ENCODE assay signal across 10 mouse cellular contexts in the genomic region with DNA sequence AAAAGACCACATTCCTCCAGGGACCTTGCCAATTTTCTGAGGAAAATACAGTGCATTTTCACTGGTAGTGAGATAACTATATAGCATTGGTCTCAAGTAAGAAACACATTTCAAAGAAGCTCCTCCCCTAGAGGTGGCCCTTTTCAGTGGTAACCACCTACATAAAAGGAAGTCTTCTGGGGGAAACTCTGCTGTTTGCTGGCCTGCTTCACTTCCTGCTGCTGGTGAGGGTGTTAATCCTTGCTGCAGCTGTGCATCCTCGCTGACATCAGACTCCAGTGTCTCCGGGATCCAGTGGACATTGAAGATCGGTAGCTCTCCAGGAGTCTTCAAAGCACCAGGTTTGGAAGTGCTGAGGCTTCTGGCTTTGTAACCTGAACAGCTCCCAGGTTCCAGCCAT. TPM values are rescaled to one million over a fixed set of nuclear protein-coding genes. Genes with fewer than 3 reads are reported as not detected.
DNase-seq lines count a peak whose midpoint lies in the region; ATAC-seq and TF ChIP-seq lines count a peak whose summit lies in the region.
"Not testable (repeated sequence)": the region's sequence is repeated elsewhere in the genome, so short reads cannot be mapped to it uniquely, and the experiment has no call there.
"Had no signal": no experiment of that assay in that cellular context is flagged by ENCODE, and none has a peak within 500 bp of the region (broad histone marks: within the 10 kb centered on the region; RNA-seq: fewer than 3 reads in every experiment).

Gene Slc28a2 (plus strand): TSS at position 278 of the 400 bp plus-strand sequence.

- H3K27me3 ChIP-seq in intestine, embryonic 14.5 days (replicated peaks; ENCODE audit: control insufficient read depth, insufficient read depth, low read length); spleen, adult 2 months (ENCODE audit: control insufficient read depth, insufficient read depth, low read length): not testable (repeated sequence)

- H3K4me1 ChIP-seq in intestine, embryonic 14.5 days (replicated peaks; ENCODE audit: control insufficient read depth, insufficient read depth, low read length); spleen, adult 2 months (ENCODE audit: control insufficient read depth, insufficient read depth, insufficient read length): not testable (repeated sequence)

- not testable (repeated sequence) for H3K36me3 ChIP-seq in intestine, embryonic 14.5 days (ENCODE audit: control insufficient read depth, insufficient read depth, low read length); spleen, adult 2 months (ENCODE audit: control insufficient read depth, insufficient read depth, low read length)

- H3K9me3 ChIP-seq in intestine, embryonic 14.5 days (ENCODE audit: control insufficient read depth, low read length), result not testable (repeated sequence)

- not testable (repeated sequence) for TF ChIP-seq POLR2A in spleen, adult 2 months (IDR thresholded peaks at IDR 0.05; ENCODE audit: low read depth, low read length)

- WGBS in intestine, embryonic 14.5 days, result 48% methylated on average over 3 of the region's 3 CpGs
- WGBS in spleen, adult 2 months, result 0% methylated on average over 3 of the region's 3 CpGs

- H3K4me3 ChIP-seq in intestine, embryonic 14.5 days (ENCODE audit: low read depth, low read length), result not testable (repeated sequence)
- H3K4me3 ChIP-seq in spleen, adult 2 months (ENCODE audit: extremely low read depth, insufficient read depth, insufficient read length), result peak within 1 kb of the TSS; percentile 45; the same call in 1 of the 2 replicates

- ATAC-seq in intestine, embryonic 14.5 days (replicated peaks; ENCODE audit: low FRiP score, low TSS enrichment, low read depth), result not testable (repeated sequence)
- ATAC-seq in megakaryocyte progenitor cell, adult 5-6 weeks (replicated peaks; ENCODE audit: poor library complexity), result peak; percentile 97

- not testable (repeated sequence) for DNase-seq in adrenal gland, postnatal 10 days; gonadal fat pad, adult 2 months (ENCODE audit: low read depth); intestine, embryonic 14.5 days (ENCODE audit: low spot score)
- peak; percentile 24 to 37 for DNase-seq in heart, postnatal 10 days
- peak in 1 of 2 experiments; percentile 19 for DNase-seq in spleen, adult 2 months (ENCODE audit: low read depth in 1 of 2, low spot score in 2 of 2)
- peak; percentile 41 for DNase-seq in thymus, postnatal 0 days (ENCODE audit: low spot score)

- H3K27ac ChIP-seq in intestine, embryonic 14.5 days (ENCODE audit: low read depth); spleen, adult 2 months (ENCODE audit: insufficient read depth, low read length): not testable (repeated sequence)

- H3K9ac ChIP-seq in intestine, embryonic 14.5 days (ENCODE audit: low read length), result not testable (repeated sequence)

- intact Hi-C loops in heart, postnatal 10 days (cut with DNase I), result not testable (repeated sequence)

- not testable (repeated sequence) for H3K4me2 ChIP-seq in intestine, embryonic 14.5 days (ENCODE audit: low read length)

- TF ChIP-seq CTCF in spleen, adult 2 months (IDR thresholded peaks at IDR 0.05; ENCODE audit: extremely low read depth, insufficient read depth, insufficient read length, insufficient replicate concordance), result not testable (repeated sequence)

RNA-seq across cellular contexts. Expression of gene Slc28a2, which starts in this region (rescaled TPM):
- total RNA-seq in adrenal gland, postnatal 10 days (2021), result 10 to 100 TPM; 10.8 to 16.3 TPM
- polyA plus RNA-seq in gonadal fat pad, adult 2 months (2012; rRNA removed), result 9.3 and 13.3 TPM in 2 replicates
- 10 to 100 TPM; 23.0 to 32.1 TPM for total RNA-seq in heart, postnatal 10 days (2021)
- 38.0 and 38.2 TPM in 2 replicates for polyA plus RNA-seq in intestine, embryonic 14.5 days (2014; fragmentation: Nextera tagmentation; extraction: Ambion mirVana)
- 61.0 and 68.7 TPM in 2 replicates for total RNA-seq in megakaryocyte progenitor cell, adult 5-6 weeks (2015)
- 72.2 and 78.8 TPM in 2 replicates for total RNA-seq in megakaryocyte progenitor cell, adult 5-6 weeks (2017)
- 24.8 and 26.5 TPM in 2 replicates for polyA plus RNA-seq in spleen, adult 2 months (2012; rRNA removed)
- 25.0 and 29.1 TPM in 2 replicates for polyA plus RNA-seq in thymus, postnatal 0 days (2015; fragmentation: Nextera tagmentation; extraction: Ambion mirVana)
- polyA plus RNA-seq: forebrain, embryonic 10.5 days; limb, embryonic 12.5 days; midbrain, embryonic 14.5 days had no signal
